Mouse (Mus musculus) cerebellum, adult 2 months (tissue): ENCODE results near the gene Fhod1.

Experiments used
- CTCF ChIP-seq: fragments of 200-500 bp; IDR thresholded peaks from 2 replicates; pipeline ENCODE4 v1.5.1; 2011; ENCODE audit warnings: low read depth, mild to moderate bottlenecking, control low read depth, low read length, moderate library complexity, borderline replicate concordance; ENCODE audit not compliant: insufficient read depth
- POLR2A ChIP-seq: fragments of 200-500 bp; IDR thresholded peaks from 2 replicates; pipeline ENCODE4 v1.6.1; 2011; ENCODE audit warnings: low read length, control low read depth, borderline replicate concordance; ENCODE audit not compliant: insufficient read depth

DNA sequence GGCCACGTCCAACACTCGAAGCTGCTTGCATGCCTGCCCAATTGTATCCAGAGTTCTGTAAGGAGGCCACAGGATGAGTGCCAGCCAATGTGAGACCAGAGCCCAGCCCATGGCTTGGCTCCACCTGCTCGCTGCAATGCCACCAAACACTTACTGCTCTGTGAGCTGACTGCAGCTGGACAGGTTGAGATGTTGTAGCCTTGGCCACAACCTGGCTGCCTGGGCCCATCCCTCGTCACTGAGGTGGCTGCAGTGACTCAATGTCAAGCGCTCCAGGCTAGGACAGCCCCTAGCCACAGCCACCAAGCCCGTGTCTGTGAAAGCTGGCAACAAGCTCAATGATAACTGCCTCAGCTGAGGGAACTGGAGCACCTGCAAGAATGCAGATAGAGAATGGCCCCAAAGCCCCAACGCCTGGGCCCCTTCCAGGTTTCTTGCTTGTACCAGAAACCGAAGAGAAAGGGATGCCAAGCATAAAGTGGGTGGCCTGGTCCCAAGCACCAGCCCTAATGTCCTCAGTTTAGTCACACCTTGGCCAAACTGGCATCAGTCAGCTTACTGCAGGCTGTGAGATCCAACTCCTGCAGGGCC is 34.8 kb downstream of the Fhod1 start:
- TF ChIP-seq POLR2A: no peak
- TF ChIP-seq CTCF: no peak
